Mouse (Mus musculus) thymus, adult 2 months (tissue): ENCODE data around the gene Cstb.

Experiments
- CTCF ChIP-seq: fragments of 200-500 bp; IDR thresholded peaks from 2 replicates; pipeline ENCODE4 v1.5.1; 2012; ENCODE audit warnings: mild to moderate bottlenecking, control low read depth, low read length, moderate library complexity, borderline replicate concordance; ENCODE audit not compliant: control insufficient read depth, poor library complexity, insufficient read depth; ENCODE audit errors: extremely low read depth
- POLR2A ChIP-seq: fragments of 200-500 bp; IDR thresholded peaks from 2 replicates; pipeline ENCODE4 v1.6.1; 2012; ENCODE audit warnings: mild to moderate bottlenecking, low read length, control low read depth, moderate library complexity; ENCODE audit not compliant: control insufficient read depth, poor library complexity, insufficient read depth; ENCODE audit errors: extremely low read depth

GRCm38 (mm10) chr10:78441606-78442005 is 16.1 kb downstream of the Cstb start:
- TF ChIP-seq POLR2A (no peak), CTCF (no peak)
